Mouse (Mus musculus) small intestine, adult 2 months (tissue): ENCODE data around the gene Ghrl.

ENCODE experiments used
- CTCF ChIP-seq: fragments of 200-500 bp; IDR thresholded peaks from 2 replicates; pipeline ENCODE4 v1.5.1; 2012; ENCODE audit warnings: low read depth, mild to moderate bottlenecking, control low read depth, inconsistent platforms, low read length, moderate library complexity, mixed read lengths; ENCODE audit not compliant: insufficient replicate concordance, insufficient read length; ENCODE audit errors: extremely low read depth
- POLR2A ChIP-seq: fragments of 200-500 bp; IDR thresholded peaks from 2 replicates; pipeline ENCODE4 v1.6.1; 2012; ENCODE audit warnings: low read depth, mild to moderate bottlenecking, control low read depth, inconsistent platforms, low read length, moderate library complexity

DNA sequence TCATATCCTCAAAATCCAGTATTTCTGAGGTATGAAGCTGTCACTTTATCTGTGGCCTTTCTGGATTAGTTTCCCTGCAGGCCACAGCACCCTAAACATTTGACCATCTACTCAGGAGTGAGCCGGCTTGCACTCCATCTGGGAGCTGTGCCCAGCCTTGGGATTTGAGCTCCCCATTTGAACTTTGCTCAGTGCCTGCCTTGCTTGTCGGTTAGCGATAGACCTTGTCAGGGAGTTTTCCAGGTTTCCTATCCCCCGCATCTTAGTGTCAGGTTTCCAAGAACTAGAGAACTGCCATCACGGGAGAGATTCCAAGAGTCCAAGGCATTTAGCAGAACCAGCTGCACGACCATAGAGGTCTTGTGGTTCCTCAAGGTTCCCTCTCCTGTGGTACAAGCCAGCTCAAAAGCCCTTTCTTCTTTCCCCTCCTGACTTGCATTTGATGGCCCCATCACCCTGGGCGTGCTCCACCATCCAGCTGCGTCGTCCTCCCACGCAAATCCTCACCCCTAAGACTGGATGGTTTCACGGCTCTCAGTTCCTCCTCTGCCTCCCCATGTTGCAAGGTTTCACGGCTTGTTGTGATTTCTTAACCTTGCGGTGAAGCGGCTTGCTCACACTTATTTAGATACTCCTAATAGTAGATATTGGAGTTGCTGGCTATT, 42.5 kb downstream of the Ghrl start:
- TF ChIP-seq CTCF (no peak), POLR2A (no peak)
